Mouse (Mus musculus): ENCODE data around the gene Itk.

The Itk gene

GRCm38 (mm10) chr11:46358369-46358768 is 30.9 kb downstream of the Itk start:
- no peak for DNase-seq (ENCODE audit: low read depth)

GRCm38 (mm10) chr11:46349681-46350410 is 39.5 kb downstream of the Itk start:
- no peak for DNase-seq (ENCODE audit: low read depth)

GRCm38 (mm10) chr11:46348416-46348815 is 40.9 kb downstream of the Itk start:
- DNase-seq (ENCODE audit: low read depth): no peak

- DNase-seq (ENCODE audit: low read depth): no peak
Measured at GRCm38 (mm10) chr11:46347756-46348155, 41.6 kb downstream of the Itk start.

GRCm38 (mm10) chr11:46343886-46344546 is 45.3 kb downstream of the Itk start:
- peak; percentile 34 for DNase-seq (ENCODE audit: low read depth)

- no peak for DNase-seq (ENCODE audit: low read depth)
Measured at GRCm38 (mm10) chr11:46341960-46342359, 47.4 kb downstream of the Itk start.

- DNase-seq (ENCODE audit: low read depth): no peak
Measured at GRCm38 (mm10) chr11:46336020-46336419, 53.3 kb downstream of the Itk start.

- no peak for DNase-seq (ENCODE audit: low read depth)
Measured at GRCm38 (mm10) chr11:46332217-46332616, 57.1 kb downstream of the Itk start.

- no peak for DNase-seq (ENCODE audit: low read depth)
Measured at GRCm38 (mm10) chr11:46326271-46327015, 62.9 kb downstream of the Itk start.

- no peak for DNase-seq (ENCODE audit: low read depth)
Measured at GRCm38 (mm10) chr11:46321559-46321958, 67.8 kb downstream of the Itk start.

- DNase-seq (ENCODE audit: low read depth): no peak
Measured at GRCm38 (mm10) chr11:46314534-46314933, 74.8 kb downstream of the Itk start.

GRCm38 (mm10) chr11:46313851-46314250 is 75.5 kb downstream of the Itk start:
- no peak for DNase-seq (ENCODE audit: low read depth)

- no peak for DNase-seq (ENCODE audit: low read depth)
Measured at GRCm38 (mm10) chr11:46312523-46313035, 76.7 kb downstream of the Itk start, which contains the start of gene Cyfip2. Gene Cyfip2 (minus strand): TSS chr11:46312859.

GRCm38 (mm10) chr11:46311703-46312522 is 77.4 kb downstream of the Itk start:
- DNase-seq (ENCODE audit: low read depth): no peak

- DNase-seq (ENCODE audit: low read depth): no peak
Measured at GRCm38 (mm10) chr11:46311181-46311702, 78.1 kb downstream of the Itk start.

- no peak for DNase-seq (ENCODE audit: low read depth)
Measured at GRCm38 (mm10) chr11:46310647-46311063, 78.7 kb downstream of the Itk start.

- no peak for DNase-seq (ENCODE audit: low read depth)
Measured at GRCm38 (mm10) chr11:46309808-46310555, 79.3 kb downstream of the Itk start.

- no peak for DNase-seq (ENCODE audit: low read depth)
Measured at GRCm38 (mm10) chr11:46309111-46309741, 80.1 kb downstream of the Itk start.

- no peak for DNase-seq (ENCODE audit: low read depth)
Measured at GRCm38 (mm10) chr11:46308271-46308974, 80.9 kb downstream of the Itk start.

GRCm38 (mm10) chr11:46307768-46308167 is 81.5 kb downstream of the Itk start:
- DNase-seq (ENCODE audit: low read depth): no peak
